Mouse (Mus musculus) megakaryocyte, embryonic 14.5 days (primary cell): Measurements from ENCODE around the gene Zcchc24. TPM values are rescaled to one million over a fixed set of nuclear protein-coding genes. Genes with fewer than 3 reads are reported as not detected.

Experiments
- H3K27me3 ChIP-seq: replicated peaks from 2 replicates; pipeline ENCODE3; 2012; ENCODE audit warnings: inconsistent platforms
- H3K36me3 ChIP-seq: replicated peaks from 2 replicates; pipeline ENCODE3; 2012; ENCODE audit warnings: low read length, inconsistent platforms, mixed read lengths
- H3K4me1 ChIP-seq: 2 replicates; pipeline ENCODE4 v1.6.1; 2012; ENCODE audit warnings: inconsistent platforms
- H3K4me3 ChIP-seq: replicated peaks from 2 replicates; pipeline ENCODE3; 2012; ENCODE audit warnings: moderate library complexity, mild to moderate bottlenecking, inconsistent platforms
- H3K9me3 ChIP-seq: 2 replicates; pipeline ENCODE4 v1.6.1; 2012; ENCODE audit warnings: inconsistent platforms
- FLI1 ChIP-seq: IDR thresholded peaks from 2 replicates; pipeline ENCODE4 v1.6.1; 2012; ENCODE audit warnings: low read length, inconsistent platforms, mixed read lengths
- GATA1 ChIP-seq: IDR thresholded peaks from 3 replicates; pipeline ENCODE4 v1.6.1; 2012; ENCODE audit warnings: mixed read lengths, low read length, inconsistent platforms, borderline replicate concordance
- polyA plus RNA-seq: library from polyadenylated mRNA; stranded (reverse); fragments of >175 nt; gene quantifications from 2 replicates; pipeline ENCODE4 v1.2.3, GENCODE M21; 2012; ENCODE audit warnings: low replicate concordance; ENCODE audit not compliant: insufficient read depth

The Zcchc24 gene
- polyA plus RNA-seq, 1 experiment = 1.7 TPM

DNA sequence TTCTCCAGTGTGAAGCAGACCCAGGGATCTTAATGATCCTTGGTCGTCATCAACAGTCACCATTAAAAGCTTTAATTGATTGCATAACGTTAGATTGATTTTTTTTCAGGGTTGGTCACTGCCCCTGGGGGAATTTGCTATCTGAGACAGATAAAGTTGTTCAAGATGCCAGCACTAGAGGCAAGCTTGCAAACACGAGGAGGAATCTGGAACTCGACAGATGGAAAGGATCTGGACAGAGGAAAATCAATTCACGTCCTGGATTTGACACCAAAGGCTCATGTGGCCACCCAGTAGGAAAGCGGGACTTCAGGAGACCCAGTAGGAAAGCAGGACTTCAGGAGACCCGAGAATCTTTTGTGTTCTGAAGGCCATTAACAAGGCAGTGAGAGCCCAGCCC is 14.4 kb upstream of the Zcchc24 start:
- Histone ChIP-seq H3K36me3 (no peaks in the 10 kb centered on the region), H3K4me1 (peaks cover 13% of the 10 kb centered on the region), H3K9me3 (no peaks in the 10 kb centered on the region), H3K4me3 (no peak overlapping the region), H3K27me3 (peaks cover 70% of the 10 kb centered on the region)
- TF ChIP-seq FLI1 = no peak
- no peak for TF ChIP-seq GATA1

GRCm38 (mm10) chr14:25780601-25781000 is 11.8 kb upstream of the Zcchc24 start:
- no peak for TF ChIP-seq GATA1
- no peak for TF ChIP-seq FLI1
- no peaks in the 10 kb centered on the region for H3K36me3 ChIP-seq
- H3K4me3 ChIP-seq = no peak overlapping the region
- H3K9me3 ChIP-seq = no peaks in the 10 kb centered on the region
- H3K27me3 ChIP-seq = peaks cover 76% of the 10 kb centered on the region
- H3K4me1 ChIP-seq = peaks cover 6% of the 10 kb centered on the region

DNA sequence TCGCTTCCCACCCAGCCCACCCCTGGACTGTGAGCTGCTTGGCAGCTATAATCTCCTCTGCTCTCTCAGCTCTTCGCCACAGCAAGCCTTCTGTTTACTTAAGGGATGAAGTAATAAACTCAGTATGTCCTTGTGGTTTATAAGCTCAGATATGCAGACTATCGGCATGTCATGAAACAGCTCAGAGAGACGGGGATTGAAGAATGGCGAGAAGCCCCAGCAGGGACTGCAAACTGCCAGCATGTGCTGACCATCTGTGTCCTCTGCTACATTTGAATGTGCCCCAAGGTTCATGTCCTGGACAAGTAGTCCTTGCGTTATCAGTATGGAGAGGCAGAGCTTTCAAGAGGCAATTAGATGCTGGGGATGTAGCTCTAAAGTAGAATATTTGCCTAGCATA is 7.5 kb upstream of the Zcchc24 start:
- Histone ChIP-seq H3K4me1 (peaks cover 27% of the 10 kb centered on the region), H3K4me3 (no peak overlapping the region), H3K27me3 (peaks cover 83% of the 10 kb centered on the region), H3K36me3 (no peaks in the 10 kb centered on the region), H3K9me3 (peaks cover 3% of the 10 kb centered on the region; the same call in 1 of the 2 replicates)
- TF ChIP-seq GATA1 (no peak), FLI1 (no peak)

GRCm38 (mm10) chr14:25774100-25774499 is 5.3 kb upstream of the Zcchc24 start:
- Histone ChIP-seq H3K4me1 (peaks cover 29% of the 10 kb centered on the region), H3K27me3 (peaks cover 88% of the 10 kb centered on the region), H3K9me3 (peaks cover 3% of the 10 kb centered on the region; the same call in 1 of the 2 replicates), H3K36me3 (no peaks in the 10 kb centered on the region), H3K4me3 (no peak overlapping the region)
- TF ChIP-seq FLI1 = no peak
- no peak for TF ChIP-seq GATA1

GRCm38 (mm10) chr14:25773039-25773438 is 4.2 kb upstream of the Zcchc24 start:
- H3K4me3 ChIP-seq = peak overlapping the region; percentile 23
- H3K4me1 ChIP-seq = peaks cover 40% of the 10 kb centered on the region
- TF ChIP-seq GATA1 (no peak), FLI1 (no peak)
- peaks cover 93% of the 10 kb centered on the region for H3K27me3 ChIP-seq
- no peaks in the 10 kb centered on the region for H3K36me3 ChIP-seq
- H3K9me3 ChIP-seq = peaks cover 3% of the 10 kb centered on the region; the same call in 1 of the 2 replicates

DNA sequence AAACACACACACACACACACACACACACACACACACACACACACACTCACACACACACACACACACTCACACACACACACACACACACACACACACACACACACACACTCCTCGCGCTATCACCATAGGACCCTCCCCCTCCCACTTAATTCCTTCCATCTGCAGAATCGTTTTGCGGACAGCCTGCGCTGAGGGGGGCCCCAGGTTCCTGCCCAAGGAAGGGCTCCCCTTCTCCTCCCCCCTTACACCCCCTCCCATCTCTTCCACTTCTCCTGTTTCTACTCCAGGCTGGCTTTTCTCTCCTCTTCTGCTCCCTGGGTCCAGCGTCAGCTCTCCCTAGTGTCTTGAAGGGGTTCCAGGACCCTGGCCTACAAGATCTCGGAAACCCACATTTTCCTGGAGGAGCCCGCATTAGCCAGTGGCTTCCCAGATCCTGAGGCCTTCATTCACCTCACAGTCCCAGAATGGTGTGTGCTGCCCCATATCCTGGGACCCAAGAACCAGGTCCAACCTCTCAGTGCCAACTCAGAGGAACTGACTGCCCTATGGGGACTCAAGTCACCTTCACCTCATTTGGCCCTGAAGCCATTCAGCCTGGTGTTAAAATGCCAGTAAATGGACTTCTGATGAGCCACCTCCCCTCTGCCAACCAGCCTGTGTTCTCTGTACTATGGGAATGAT is 927 bp upstream of the Zcchc24 start:
- Histone ChIP-seq H3K36me3 (no peaks in the 10 kb centered on the region), H3K4me1 (peaks cover 59% of the 10 kb centered on the region), H3K4me3 (no peak overlapping the region), H3K27me3 (peaks cover 97% of the 10 kb centered on the region), H3K9me3 (peaks cover 3% of the 10 kb centered on the region; the same call in 1 of the 2 replicates)
- TF ChIP-seq GATA1 = no peak
- no peak for TF ChIP-seq FLI1

DNA sequence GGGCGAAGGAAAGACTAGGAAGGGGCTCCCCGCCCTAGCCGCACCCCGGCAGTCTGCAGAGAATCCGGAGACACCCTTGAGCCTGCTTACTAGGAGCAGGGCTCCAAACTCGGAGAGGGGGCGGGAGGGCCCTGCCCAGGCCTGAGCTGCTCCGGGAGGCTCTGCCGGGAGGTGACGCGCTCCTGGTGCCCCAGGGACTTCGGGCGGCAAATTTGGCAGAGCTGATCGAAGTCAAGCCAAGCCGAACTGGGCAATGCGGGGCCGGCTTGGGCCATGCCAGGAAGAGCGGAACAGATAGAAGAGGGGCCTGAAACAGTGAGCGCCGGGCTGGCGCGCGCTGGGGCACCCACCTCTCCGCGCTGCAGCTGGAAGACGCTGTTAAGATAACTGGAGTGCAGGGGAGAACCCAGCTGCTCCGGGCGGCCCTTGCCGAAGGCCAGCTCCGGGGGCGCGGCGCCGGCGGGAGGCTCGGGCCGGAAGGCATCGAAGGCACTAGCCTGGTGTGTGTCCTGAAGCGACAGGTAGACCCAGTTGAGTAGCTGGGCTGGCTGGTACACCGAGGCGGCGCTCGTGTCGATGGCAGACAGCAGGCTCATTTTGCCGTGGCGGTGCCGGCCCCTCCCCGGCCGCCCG is 462 bp downstream of the Zcchc24 start:
- TF ChIP-seq GATA1 (no peak), FLI1 (no peak)
- Histone ChIP-seq H3K36me3 (no peaks in the 10 kb centered on the region), H3K27me3 (peaks cover 97% of the 10 kb centered on the region), H3K9me3 (peaks cover 3% of the 10 kb centered on the region; the same call in 1 of the 2 replicates), H3K4me1 (peaks cover 46% of the 10 kb centered on the region), H3K4me3 (peak overlapping the region; percentile 94)

- H3K4me3 ChIP-seq = peak overlapping the region; percentile 94
- H3K36me3 ChIP-seq = no peaks in the 10 kb centered on the region
- H3K4me1 ChIP-seq = peaks cover 39% of the 10 kb centered on the region
- TF ChIP-seq FLI1 (no peak), GATA1 (no peak)
- H3K9me3 ChIP-seq = peaks cover 3% of the 10 kb centered on the region; the same call in 1 of the 2 replicates
- H3K27me3 ChIP-seq = peaks cover 97% of the 10 kb centered on the region
Observed at GRCm38 (mm10) chr14:25767725-25768203, 1.1 kb downstream of the Zcchc24 start.

DNA sequence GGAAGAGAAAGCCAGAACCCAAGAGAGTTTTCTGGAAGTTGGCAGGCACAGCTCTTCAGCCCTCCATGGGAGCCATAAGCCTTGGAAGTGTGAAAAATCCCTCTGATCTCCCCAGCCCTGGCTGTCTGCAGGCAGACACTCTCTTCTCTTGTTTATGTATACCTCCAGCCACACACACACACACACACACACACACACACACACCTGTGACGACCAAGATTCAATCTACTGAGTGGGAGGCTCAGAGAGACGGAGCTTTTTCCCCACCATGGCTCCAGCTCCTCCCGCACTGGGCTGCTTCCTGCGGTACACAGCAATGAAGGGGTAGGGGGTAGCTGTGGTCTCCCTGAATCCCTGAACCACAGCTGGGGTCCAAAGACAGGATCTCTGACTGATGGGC is 2.4 kb downstream of the Zcchc24 start:
- no peaks in the 10 kb centered on the region for H3K9me3 ChIP-seq
- peaks cover 33% of the 10 kb centered on the region for H3K4me1 ChIP-seq
- H3K4me3 ChIP-seq = no peak overlapping the region
- peaks cover 98% of the 10 kb centered on the region for H3K27me3 ChIP-seq
- no peaks in the 10 kb centered on the region for H3K36me3 ChIP-seq
- TF ChIP-seq FLI1 = no peak
- no peak for TF ChIP-seq GATA1

DNA sequence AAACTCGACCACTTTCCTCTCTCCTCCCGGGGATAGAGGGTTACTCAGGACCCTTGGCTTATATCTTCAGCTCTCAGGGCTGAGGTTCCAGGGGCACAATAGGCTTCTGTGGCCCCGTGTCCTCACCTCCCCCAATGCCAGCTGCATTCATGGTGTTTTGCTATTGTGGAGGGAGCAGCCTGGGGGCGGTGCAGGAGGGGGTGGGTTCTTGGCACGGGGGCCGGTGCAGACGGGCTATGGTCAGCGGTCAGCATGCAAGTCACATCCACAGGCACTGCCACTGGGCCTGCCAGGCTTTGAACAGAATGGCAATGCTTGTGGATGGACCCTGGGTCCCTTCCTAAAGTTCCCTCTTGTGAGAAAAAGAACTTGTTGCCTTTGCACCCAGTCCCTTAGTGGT is 2.9 kb downstream of the Zcchc24 start:
- H3K9me3 ChIP-seq = no peaks in the 10 kb centered on the region
- H3K4me3 ChIP-seq = no peak overlapping the region
- H3K27me3 ChIP-seq = peaks cover 99% of the 10 kb centered on the region
- H3K4me1 ChIP-seq = peaks cover 33% of the 10 kb centered on the region
- H3K36me3 ChIP-seq = no peaks in the 10 kb centered on the region
- TF ChIP-seq GATA1 (no peak), FLI1 (no peak)
